Mouse (Mus musculus) bone marrow, adult 2 months (tissue): ENCODE results near the gene Cntfr. TPM values are rescaled to one million over a fixed set of nuclear protein-coding genes. Genes with fewer than 3 reads are reported as not detected.

Experiments used
- H3K27ac ChIP-seq: fragments of 200-500 bp; 2 replicates; pipeline ENCODE4 v1.5.1; 2012; ENCODE audit warnings: low read depth, mild to moderate bottlenecking, control low read depth, inconsistent platforms, low read length; ENCODE audit not compliant: control insufficient read depth, poor library complexity, insufficient read depth
- H3K4me1 ChIP-seq: fragments of 200-500 bp; 2 replicates; pipeline ENCODE4 v1.6.1; 2011; ENCODE audit warnings: low read length; ENCODE audit not compliant: control insufficient read depth, insufficient read depth
- H3K4me3 ChIP-seq: fragments of 200-500 bp; replicated peaks from 2 replicates; pipeline ENCODE3; 2011; ENCODE audit warnings: mild to moderate bottlenecking, low read depth, low read length, control low read depth; ENCODE audit not compliant: control insufficient read depth
- CTCF ChIP-seq: fragments of 200-500 bp; IDR thresholded peaks from 2 replicates; pipeline ENCODE4 v1.5.1; 2011; ENCODE audit warnings: low read length, control low read depth; ENCODE audit not compliant: control insufficient read depth, insufficient read depth
- POLR2A ChIP-seq: fragments of 200-500 bp; IDR thresholded peaks from 2 replicates; pipeline ENCODE4 v1.6.1; 2011; ENCODE audit warnings: low read depth, mild to moderate bottlenecking, control low read depth, low read length, borderline replicate concordance; ENCODE audit not compliant: control insufficient read depth
- WGBS: fragments of 180-500 bp; shearing (Covaris S2); methylation state at CpG from one replicate; pipeline ENCODE4 v1.1.7; 2018; 5-methylcytosine and 5-hydroxymethylcytosine counted together
- polyA plus RNA-seq: library from polyadenylated mRNA; stranded (reverse); fragments of >200 nt; gene quantifications from 2 replicates; pipeline ENCODE4 v1.2.4, GENCODE M21; 2011; ENCODE audit warnings: low replicate concordance; ENCODE audit not compliant: missing spikeins, insufficient read depth, insufficient read length

The Cntfr gene
- polyA plus RNA-seq, 1 experiment = not detected

GRCm38 (mm10) chr4:41731052-41731765 is 34.3 kb upstream of the Cntfr start, which contains the start of gene Arid3c:
Arid3c (minus strand) TSS chr4:41731142.
- 2% methylated on average over 50 of the region's 50 CpGs for WGBS
- H3K27ac ChIP-seq = no peak within 1 kb of the TSS; the same call in 1 of the 2 replicates
- H3K4me1 ChIP-seq = no peaks in the 10 kb centered on the region; the same call in 1 of the 2 replicates
- TF ChIP-seq CTCF (no peak), POLR2A (no peak)
- H3K4me3 ChIP-seq = no peak within 1 kb of the TSS

- H3K27ac ChIP-seq = no peak overlapping the region
- H3K4me1 ChIP-seq = no peaks in the 10 kb centered on the region; the same call in 1 of the 2 replicates
- 26% methylated on average over 20 of the region's 20 CpGs for WGBS
- no peak for TF ChIP-seq CTCF
- TF ChIP-seq POLR2A = no peak
- no peak overlapping the region for H3K4me3 ChIP-seq
These were observed 30.1 kb upstream of the Cntfr start for GRCm38 (mm10) chr4:41726826-41727621.

- TF ChIP-seq POLR2A = peak; percentile 92; the same call in 1 of the 2 replicates
- no peak for TF ChIP-seq CTCF
- no peak within 1 kb of the TSS for H3K27ac ChIP-seq
- under 1% methylated on average over 27 of the region's 27 CpGs for WGBS
- H3K4me3 ChIP-seq = peak within 1 kb of the TSS; percentile 91
- no peaks in the 10 kb centered on the region for H3K4me1 ChIP-seq
These were observed 26.0 kb upstream of the Cntfr start, which contains the start of gene Dctn3 for GRCm38 (mm10) chr4:41722918-41723351. Dctn3 (minus strand) TSS chr4:41723170.

- no peak overlapping the region for H3K27ac ChIP-seq
- WGBS = 82% methylated on average over 6 of the region's 6 CpGs
These were observed 19.9 kb upstream of the Cntfr start for GRCm38 (mm10) chr4:41716834-41717233.

GRCm38 (mm10) chr4:41715596-41715995 is 18.7 kb upstream of the Cntfr start:
- WGBS = 80% methylated on average over 5 of the region's 5 CpGs
- peaks cover 3% of the 10 kb centered on the region; the same call in 1 of the 2 replicates for H3K4me1 ChIP-seq

More at GRCm38 (mm10) chr4:41716834-41717233, 19.9 kb upstream of the Cntfr start:
- H3K4me3 ChIP-seq = no peak overlapping the region
- no peak for TF ChIP-seq POLR2A
- no peak for TF ChIP-seq CTCF
- H3K4me1 ChIP-seq = peaks cover 3% of the 10 kb centered on the region; the same call in 1 of the 2 replicates

GRCm38 (mm10) chr4:41715082-41715481 is 18.2 kb upstream of the Cntfr start:
- TF ChIP-seq POLR2A (no peak), CTCF (no peak)
- H3K27ac ChIP-seq = no peak overlapping the region
- peaks cover 3% of the 10 kb centered on the region; the same call in 1 of the 2 replicates for H3K4me1 ChIP-seq
- H3K4me3 ChIP-seq = no peak overlapping the region
- WGBS = 76% methylated on average over 8 of the region's 8 CpGs

More at GRCm38 (mm10) chr4:41715596-41715995, 18.7 kb upstream of the Cntfr start:
- Histone ChIP-seq H3K4me3 (no peak overlapping the region), H3K27ac (no peak overlapping the region)
- peak; percentile 3; the same call in 1 of the 2 replicates for TF ChIP-seq CTCF
- TF ChIP-seq POLR2A = no peak

GRCm38 (mm10) chr4:41714276-41714675 is 17.4 kb upstream of the Cntfr start:
- no peak overlapping the region for H3K27ac ChIP-seq
- H3K4me1 ChIP-seq = peaks cover 3% of the 10 kb centered on the region; the same call in 1 of the 2 replicates
- TF ChIP-seq POLR2A (no peak), CTCF (peak; percentile 80)
- H3K4me3 ChIP-seq = no peak overlapping the region
- WGBS = 10% methylated on average over 8 of the region's 8 CpGs
